Mouse (Mus musculus) heart, embryonic 11.5 days (tissue): ENCODE results near the gene Exoc6b. TPM values are rescaled to one million over a fixed set of nuclear protein-coding genes. Genes with fewer than 3 reads are reported as not detected.

Source experiments
- ATAC-seq: fragments of 200-750 bp; cut with Nextera tagmentation; replicated peaks from 2 replicates; pipeline ENCODE4 v1.8.0; 2017; ENCODE audit warnings: moderate library complexity; ENCODE audit not compliant: insufficient number of reproducible peaks, low FRiP score, low TSS enrichment
- H3K27ac ChIP-seq: fragments of 300-500 bp; sonication (generic); 2 replicates; pipeline ENCODE4 v1.5.1; 2014; ENCODE audit warnings: mild to moderate bottlenecking, low read depth, low read length
- H3K27me3 ChIP-seq: fragments of 300-500 bp; sonication (generic); 2 replicates; pipeline ENCODE4 v1.6.1; 2014; ENCODE audit warnings: mild to moderate bottlenecking, low read length, mixed read lengths; ENCODE audit not compliant: control insufficient read depth, insufficient read depth
- H3K36me3 ChIP-seq: fragments of 300-500 bp; sonication (generic); 2 replicates; pipeline ENCODE4 v1.6.1; 2014; ENCODE audit warnings: mild to moderate bottlenecking, low read length, moderate library complexity, mixed read lengths; ENCODE audit not compliant: control insufficient read depth, insufficient read depth
- H3K4me1 ChIP-seq: fragments of 300-500 bp; sonication (generic); 2 replicates; pipeline ENCODE4 v1.6.1; 2014; ENCODE audit warnings: low read length; ENCODE audit not compliant: control insufficient read depth, insufficient read depth
- H3K4me2 ChIP-seq: fragments of 300-500 bp; sonication (generic); 2 replicates; pipeline ENCODE4 v1.6.1; 2014; ENCODE audit warnings: mild to moderate bottlenecking, moderate library complexity
- H3K4me3 ChIP-seq: fragments of 300-500 bp; sonication (generic); 2 replicates; pipeline ENCODE4 v1.5.1; 2014; ENCODE audit warnings: low read depth, low read length
- H3K9ac ChIP-seq: fragments of 300-500 bp; sonication (generic); 2 replicates; pipeline ENCODE4 v1.6.1; 2014; ENCODE audit warnings: mild to moderate bottlenecking, low read depth, low read length, moderate library complexity
- H3K9me3 ChIP-seq: fragments of 300-500 bp; sonication (generic); replicated peaks from 2 replicates; pipeline ENCODE4 v1.6.1; 2016; ENCODE audit warnings: low read length; ENCODE audit not compliant: control insufficient read depth
- WGBS: fragments of 180-500 bp; shearing (Covaris S2); extraction: QIAGEN DNeasy Blood & Tissue Kit; methylation state at CpG from one replicate; pipeline ENCODE4 v1.1.7; 2014; ENCODE audit not compliant: insufficient replicate concordance; 5-methylcytosine and 5-hydroxymethylcytosine counted together
- polyA plus RNA-seq: library from polyadenylated mRNA; unstranded; fragments of >200 nt; fragmentation: Nextera tagmentation; extraction: Ambion mirVana; gene quantifications from 2 replicates; pipeline ENCODE4 v1.2.1, GENCODE M21; 2014

Exoc6b gene
- polyA plus RNA-seq, 1 experiment from 2014 or later = 24.2 TPM

DNA sequence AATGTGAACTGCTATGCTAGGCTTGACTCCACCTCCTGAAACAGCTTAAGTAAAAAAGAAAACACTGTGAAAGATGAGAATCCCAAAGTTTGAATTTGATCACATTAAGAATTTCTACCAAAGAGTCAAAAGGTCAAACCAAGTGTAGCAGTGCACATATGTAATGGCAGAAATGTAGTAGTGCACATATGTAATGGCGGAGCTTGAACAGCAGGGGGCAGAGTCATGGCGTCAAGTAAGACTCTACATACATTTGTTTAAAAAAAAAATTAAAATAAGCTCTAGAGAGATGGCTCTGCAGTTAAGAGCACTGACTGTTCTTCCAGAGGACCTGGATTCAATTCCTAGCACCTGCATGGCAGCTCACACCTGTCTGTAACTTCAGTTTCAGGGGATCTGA is 153.0 kb downstream of the Exoc6b start:
- Histone ChIP-seq H3K27ac (no peak overlapping the region), H3K27me3 (no peaks in the 10 kb centered on the region), H3K36me3 (no peaks in the 10 kb centered on the region), H3K4me1 (no peaks in the 10 kb centered on the region), H3K9me3 (no peaks in the 10 kb centered on the region), H3K4me3 (no peak overlapping the region), H3K9ac (no peak overlapping the region), H3K4me2 (no peak overlapping the region)
- 17% methylated on average over 2 of the region's 2 CpGs for WGBS
- ATAC-seq = no peak

DNA sequence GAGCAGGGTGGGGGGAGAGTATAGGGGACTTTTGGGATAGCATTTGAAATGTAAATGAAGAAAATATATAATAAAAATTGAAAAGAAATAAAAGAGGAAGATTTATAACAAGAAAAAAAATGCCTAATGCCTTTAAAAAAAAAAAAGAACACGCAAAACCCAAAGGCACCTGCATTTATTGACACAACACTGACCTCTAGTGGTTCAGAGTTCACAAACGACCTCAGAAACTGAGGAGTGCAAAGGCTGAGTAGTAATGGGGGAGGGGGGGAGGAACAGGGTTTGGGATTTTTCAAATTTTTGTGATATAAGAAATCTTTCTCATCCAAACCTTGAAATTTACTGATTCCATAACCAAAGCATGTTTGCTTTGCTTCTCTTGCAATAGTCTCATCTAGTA is 156.9 kb downstream of the Exoc6b start:
- Histone ChIP-seq H3K4me1 (no peaks in the 10 kb centered on the region), H3K27ac (no peak overlapping the region), H3K27me3 (no peaks in the 10 kb centered on the region), H3K9ac (no peak overlapping the region), H3K36me3 (no peaks in the 10 kb centered on the region), H3K9me3 (no peaks in the 10 kb centered on the region), H3K4me3 (no peak overlapping the region), H3K4me2 (no peak overlapping the region)
- WGBS = 10% methylated on average over 2 of the region's 2 CpGs
- no peak for ATAC-seq

GRCm38 (mm10) chr6:84899002-84899774 is 170.1 kb downstream of the Exoc6b start:
- no peaks in the 10 kb centered on the region for H3K9me3 ChIP-seq
- ATAC-seq = no peak

GRCm38 (mm10) chr6:84893773-84894095 is 175.6 kb downstream of the Exoc6b start:
- no peaks in the 10 kb centered on the region for H3K36me3 ChIP-seq
- no peak overlapping the region for H3K4me3 ChIP-seq
- no peak for ATAC-seq
- peaks cover 11% of the 10 kb centered on the region for H3K4me1 ChIP-seq
- no peaks in the 10 kb centered on the region for H3K27me3 ChIP-seq
- no peak overlapping the region for H3K9ac ChIP-seq
- no peaks in the 10 kb centered on the region for H3K9me3 ChIP-seq
- H3K27ac ChIP-seq = no peak overlapping the region
- no peak overlapping the region for H3K4me2 ChIP-seq

More at GRCm38 (mm10) chr6:84899002-84899774, 170.1 kb downstream of the Exoc6b start:
- Histone ChIP-seq H3K27me3 (no peaks in the 10 kb centered on the region), H3K4me2 (no peak overlapping the region), H3K9ac (no peak overlapping the region), H3K4me1 (no peaks in the 10 kb centered on the region), H3K36me3 (no peaks in the 10 kb centered on the region), H3K27ac (no peak overlapping the region), H3K4me3 (no peak overlapping the region)
- 85% methylated on average over 4 of the region's 4 CpGs for WGBS

GRCm38 (mm10) chr6:84892926-84893772 is 176.2 kb downstream of the Exoc6b start:
- Histone ChIP-seq H3K9ac (no peak overlapping the region), H3K9me3 (no peaks in the 10 kb centered on the region), H3K4me1 (peaks cover 11% of the 10 kb centered on the region), H3K27me3 (no peaks in the 10 kb centered on the region), H3K36me3 (no peaks in the 10 kb centered on the region), H3K4me3 (no peak overlapping the region), H3K4me2 (no peak overlapping the region; the same call in 1 of the 2 replicates), H3K27ac (peak overlapping the region; percentile 46; the same call in 1 of the 2 replicates)
- WGBS = 12% methylated on average over 5 of the region's 5 CpGs
- ATAC-seq = no peak

DNA sequence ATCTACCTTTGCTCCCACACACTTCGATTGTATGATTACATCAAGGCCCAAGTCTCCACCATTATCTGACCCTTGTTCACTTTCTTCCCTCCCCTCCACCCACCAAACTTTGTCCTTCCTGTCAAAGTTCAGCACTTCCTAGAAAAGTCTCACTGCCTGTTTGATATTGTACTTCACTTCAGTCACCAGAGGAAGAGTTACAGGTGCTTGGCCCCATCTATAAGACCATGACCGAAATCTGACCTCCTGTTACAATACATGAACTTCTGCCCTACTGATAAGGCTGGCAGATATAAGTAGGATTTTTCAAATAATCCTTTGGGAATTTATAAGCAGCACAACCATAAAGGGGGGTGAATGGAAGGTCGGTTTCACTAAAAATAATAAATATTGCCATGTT is 182.8 kb downstream of the Exoc6b start:
- no peak for ATAC-seq
- Histone ChIP-seq H3K4me1 (peaks cover 23% of the 10 kb centered on the region), H3K36me3 (no peaks in the 10 kb centered on the region), H3K4me3 (no peak overlapping the region), H3K4me2 (no peak overlapping the region), H3K27ac (no peak overlapping the region), H3K9ac (no peak overlapping the region), H3K9me3 (no peaks in the 10 kb centered on the region), H3K27me3 (no peaks in the 10 kb centered on the region)
- WGBS = 54% methylated on average over 3 of the region's 3 CpGs

GRCm38 (mm10) chr6:84885080-84885479 is 184.2 kb downstream of the Exoc6b start:
- 27% methylated on average over 1 of the region's 1 CpGs for WGBS
- no peaks in the 10 kb centered on the region for H3K9me3 ChIP-seq
- no peak overlapping the region for H3K4me2 ChIP-seq
- H3K36me3 ChIP-seq = no peaks in the 10 kb centered on the region
- ATAC-seq = no peak
- H3K4me3 ChIP-seq = no peak overlapping the region
- peaks cover 23% of the 10 kb centered on the region for H3K4me1 ChIP-seq
- H3K27me3 ChIP-seq = no peaks in the 10 kb centered on the region
- H3K27ac ChIP-seq = no peak overlapping the region
- no peak overlapping the region for H3K9ac ChIP-seq

- H3K9me3 ChIP-seq = no peaks in the 10 kb centered on the region
- H3K4me1 ChIP-seq = peaks cover 23% of the 10 kb centered on the region
- H3K9ac ChIP-seq = no peak overlapping the region
- H3K27ac ChIP-seq = no peak overlapping the region
- ATAC-seq = no peak
- 18% methylated on average over 4 of the region's 4 CpGs for WGBS
- H3K4me2 ChIP-seq = no peak overlapping the region
- no peaks in the 10 kb centered on the region for H3K36me3 ChIP-seq
- no peaks in the 10 kb centered on the region for H3K27me3 ChIP-seq
- H3K4me3 ChIP-seq = no peak overlapping the region
Observed at GRCm38 (mm10) chr6:84883720-84884119, 185.6 kb downstream of the Exoc6b start.
